Mouse (Mus musculus) bone marrow, adult 2 months (tissue): ENCODE results near the gene Mgat3.

Source experiments
- CTCF ChIP-seq: fragments of 200-500 bp; IDR thresholded peaks from 2 replicates; pipeline ENCODE4 v1.5.1; 2011; ENCODE audit warnings: low read length, control low read depth; ENCODE audit not compliant: control insufficient read depth, insufficient read depth
- POLR2A ChIP-seq: fragments of 200-500 bp; IDR thresholded peaks from 2 replicates; pipeline ENCODE4 v1.6.1; 2011; ENCODE audit warnings: low read depth, mild to moderate bottlenecking, control low read depth, low read length, borderline replicate concordance; ENCODE audit not compliant: control insufficient read depth

- no peak for TF ChIP-seq POLR2A
- TF ChIP-seq CTCF: no peak
These were observed 40.2 kb downstream of the Mgat3 start for GRCm38 (mm10) chr15:80213688-80214087.
